Mouse (Mus musculus) forelimb bud, embryonic 11.5 days (tissue): Measurements from ENCODE around the gene Wdfy3.
"Not testable (repeated sequence)": the region's sequence is repeated elsewhere in the genome, so short reads cannot be mapped to it uniquely, and the experiment has no call there.

Experiments
- DNase-seq: peaks from one replicate; pipeline ENCODE4 v3.0.0-alpha.2; 2012; ENCODE audit warnings: low read depth, low spot score

The Wdfy3 gene

GRCm38 (mm10) chr5:101948641-101949040, 121.1 kb downstream of the Wdfy3 start:
- DNase-seq: no peak

GRCm38 (mm10) chr5:101945731-101946130, 124.0 kb downstream of the Wdfy3 start:
- no peak for DNase-seq

DNA sequence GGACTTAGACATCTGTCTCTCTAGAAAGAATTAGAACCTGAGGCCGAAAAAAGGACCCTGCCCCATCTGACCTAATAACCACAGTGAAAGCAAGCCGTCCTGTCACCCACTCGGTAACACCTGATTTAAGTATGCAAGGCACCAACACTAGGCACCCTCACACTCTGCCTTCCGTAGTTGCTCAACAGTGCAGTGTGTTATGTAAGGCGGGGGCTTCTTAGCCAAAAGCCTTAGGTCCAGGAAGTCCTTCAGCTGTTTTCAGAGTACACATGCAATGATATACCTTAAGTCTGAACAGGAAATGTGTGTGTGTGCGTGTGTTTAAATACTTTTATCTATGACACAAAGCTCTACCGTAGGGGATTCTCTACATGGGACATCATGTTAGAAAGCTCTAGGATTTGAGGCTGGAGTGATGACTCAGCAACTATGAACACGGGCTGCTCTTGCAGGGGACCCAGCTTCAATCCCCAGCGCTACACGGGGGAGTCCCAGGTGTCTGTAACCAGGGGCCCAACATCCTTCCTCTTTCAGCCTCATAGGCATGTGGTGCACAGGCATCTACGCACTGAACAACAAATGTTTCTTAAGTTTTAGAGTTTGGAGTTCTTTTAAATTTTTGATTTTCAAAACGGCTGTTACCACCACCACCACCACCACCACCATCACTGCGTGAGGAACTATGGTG, 131.7 kb downstream of the Wdfy3 start:
- no peak for DNase-seq

- no peak for DNase-seq
Measured at GRCm38 (mm10) chr5:101937362-101937761, 132.4 kb downstream of the Wdfy3 start.

DNA sequence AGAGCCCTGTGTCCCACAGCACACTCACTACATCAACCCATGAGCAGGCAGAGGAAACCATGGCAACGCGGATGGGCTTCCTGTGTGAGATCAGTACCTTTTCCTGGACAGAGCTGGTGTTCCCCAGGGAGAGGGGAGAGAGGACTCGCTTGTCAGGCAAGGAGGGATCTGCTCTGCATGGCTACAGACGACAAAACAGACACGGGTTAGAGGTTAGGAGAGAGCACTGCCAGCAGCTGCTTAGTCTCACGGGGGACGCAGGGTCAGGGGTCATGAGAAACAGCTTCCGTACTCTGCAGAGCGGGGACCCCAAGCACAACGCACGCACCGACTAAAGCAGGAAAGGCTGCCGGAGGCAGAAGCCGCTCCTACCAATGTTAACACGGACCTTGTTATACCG, 133.8 kb downstream of the Wdfy3 start:
- peak; percentile 3 for DNase-seq

DNA sequence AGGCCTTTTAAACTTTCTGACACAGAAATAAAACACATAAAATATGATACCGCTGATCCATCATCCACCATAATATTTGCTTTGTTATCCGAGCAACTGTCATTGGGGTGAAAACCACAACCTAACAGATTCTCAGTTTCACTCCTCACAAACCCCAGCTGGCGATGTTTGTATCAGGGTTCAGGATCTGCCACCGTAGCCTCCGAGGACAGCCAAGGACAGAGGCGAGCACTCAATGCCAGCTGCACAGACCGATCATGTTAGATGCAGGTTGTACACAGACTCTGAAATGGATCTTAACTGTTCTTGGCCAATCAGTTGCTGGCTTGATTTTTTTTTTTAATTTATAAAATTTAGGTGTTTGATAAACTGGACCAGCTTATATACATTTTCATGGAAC, 135.1 kb downstream of the Wdfy3 start:
- no peak for DNase-seq

DNA sequence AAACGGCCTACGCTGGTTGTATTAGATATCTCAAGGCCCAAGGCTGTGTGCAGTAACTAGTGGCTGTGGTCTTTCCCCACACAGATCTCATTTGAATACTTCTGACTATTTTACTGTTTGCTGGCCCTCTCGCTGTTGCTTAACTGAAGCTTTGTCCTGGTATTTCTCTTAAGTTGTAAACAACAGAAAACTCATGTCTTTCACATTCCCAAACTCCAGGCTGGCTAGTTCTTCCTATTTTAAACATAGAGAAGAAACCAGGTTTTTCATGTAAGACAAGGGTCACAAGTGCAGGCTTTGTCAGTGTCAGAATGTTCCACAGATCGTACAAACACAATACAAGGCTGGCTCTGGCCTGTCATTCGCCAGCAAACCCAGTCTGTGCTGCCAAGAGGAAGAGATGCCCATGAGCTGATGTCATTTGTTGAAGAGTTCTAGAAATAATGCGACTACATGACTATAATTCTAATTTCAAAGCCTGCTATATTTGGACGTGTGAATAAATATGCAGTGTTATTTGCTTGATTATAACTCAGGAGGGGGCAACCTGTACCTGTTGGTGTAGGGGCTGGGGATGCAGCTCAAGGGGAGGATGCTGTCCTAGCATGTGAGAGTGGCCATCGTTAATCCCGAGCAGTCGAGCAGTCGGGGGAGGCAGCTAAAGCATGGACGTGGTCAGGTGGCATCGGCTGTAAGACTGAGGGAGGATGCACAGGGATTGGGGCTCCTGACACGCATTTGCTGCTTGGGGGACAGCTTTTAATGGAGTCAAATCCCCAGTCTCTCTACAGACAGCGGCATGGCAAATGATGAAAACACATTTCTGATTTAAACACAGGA, 136.5 kb downstream of the Wdfy3 start:
- DNase-seq: no peak

DNA sequence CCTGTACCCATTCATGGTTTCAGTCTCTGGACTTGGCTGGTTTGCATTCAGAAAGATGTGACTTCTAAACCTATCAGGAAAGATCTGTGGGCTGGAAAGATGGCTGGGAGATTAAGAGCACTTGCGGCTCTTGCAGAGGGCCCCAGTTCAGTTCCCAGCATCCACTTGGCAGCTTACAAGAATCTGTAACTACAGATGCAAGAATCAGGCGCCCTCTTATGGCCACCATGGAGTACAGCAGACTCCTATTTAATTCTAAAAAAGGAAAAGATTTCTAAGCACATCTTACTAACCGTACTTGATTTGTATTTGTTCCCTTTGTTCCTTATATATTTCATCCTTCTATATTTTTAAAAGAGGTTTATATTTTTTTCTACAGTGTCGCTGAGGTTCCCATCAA, 137.7 kb downstream of the Wdfy3 start:
- DNase-seq: no peak

- DNase-seq: no peak
Measured at GRCm38 (mm10) chr5:101926311-101926710, 143.4 kb downstream of the Wdfy3 start.

DNA sequence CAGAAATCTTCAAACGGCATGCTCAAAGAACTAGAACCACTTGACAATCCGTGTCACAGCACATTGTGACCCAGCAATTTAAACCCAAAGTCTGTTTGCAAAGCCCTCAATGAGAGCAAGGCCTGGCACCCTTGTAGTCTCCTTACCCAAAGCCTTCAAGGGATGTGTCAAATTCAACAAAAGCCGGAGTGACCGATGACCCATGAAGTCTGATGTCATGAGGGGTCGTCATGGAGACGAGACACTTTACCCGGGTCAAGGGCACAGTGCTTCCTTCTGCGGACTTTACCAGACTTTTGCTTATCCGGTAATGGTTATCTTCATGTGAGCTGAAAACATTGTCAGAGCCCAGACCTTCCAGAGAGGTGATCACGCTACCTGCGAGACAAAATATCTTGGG, 146.0 kb downstream of the Wdfy3 start:
- DNase-seq: no peak

DNA sequence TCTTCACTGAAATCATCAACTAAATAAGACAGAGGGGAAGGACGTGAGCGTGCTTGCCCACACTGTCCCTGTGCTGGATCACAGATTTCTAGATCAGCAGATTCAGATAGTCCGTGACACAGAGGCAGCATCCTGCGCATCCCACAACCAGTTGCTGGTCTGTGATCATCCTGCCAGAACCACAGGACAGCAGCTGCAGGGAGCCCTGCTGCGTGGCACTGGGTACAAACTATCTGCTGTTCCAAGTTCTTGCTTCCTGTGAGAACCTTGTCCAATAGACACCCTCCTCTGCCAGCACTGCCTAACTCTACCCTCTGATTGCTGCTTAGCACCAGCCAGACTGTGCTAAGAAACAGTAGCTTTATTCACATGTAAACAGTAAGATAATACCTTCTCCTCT, 150.2 kb downstream of the Wdfy3 start:
- DNase-seq: no peak

GRCm38 (mm10) chr5:101909468-101909867, 160.3 kb downstream of the Wdfy3 start:
- DNase-seq: no peak

DNA sequence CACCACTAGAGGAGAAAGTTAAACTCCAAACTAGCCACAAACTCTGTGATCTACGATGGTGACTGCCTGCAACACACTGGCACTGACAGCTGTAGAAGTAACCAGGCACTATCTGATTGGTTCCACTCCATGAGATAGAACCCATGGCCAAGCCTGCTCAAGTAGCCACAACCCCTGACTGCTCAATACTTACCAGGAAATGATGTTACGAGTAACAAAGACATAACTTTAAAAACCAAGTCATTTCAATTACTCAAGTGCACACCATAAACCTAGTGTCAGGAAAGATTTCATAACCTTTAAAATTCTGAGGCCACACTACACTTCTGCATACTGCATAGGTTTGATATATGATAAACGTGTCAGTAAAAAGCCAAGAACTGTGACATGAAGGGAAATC, 164.1 kb downstream of the Wdfy3 start:
- DNase-seq: no peak

DNA sequence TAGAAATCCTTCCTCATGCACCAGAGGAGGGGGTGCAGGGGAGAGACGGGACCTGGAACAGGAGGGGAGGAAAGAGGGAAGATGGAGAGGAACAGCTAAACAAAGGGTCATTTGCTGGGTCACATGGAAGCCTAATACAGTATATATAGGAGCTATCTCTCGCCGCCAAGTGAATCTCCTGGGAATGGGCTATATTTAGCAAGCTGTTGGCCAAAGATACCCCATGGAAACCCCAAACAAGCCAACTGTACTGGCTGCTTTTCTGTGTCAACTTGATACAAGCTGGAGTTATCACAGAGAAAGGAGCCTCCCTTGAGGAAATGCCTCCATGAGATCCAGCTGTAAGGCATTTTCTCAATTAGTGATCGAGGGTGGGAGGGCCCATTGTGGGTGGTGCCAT, 164.9 kb downstream of the Wdfy3 start:
- DNase-seq: not testable (repeated sequence)

GRCm38 (mm10) chr5:101902686-101903085, 167.0 kb downstream of the Wdfy3 start:
- DNase-seq: no peak

DNA sequence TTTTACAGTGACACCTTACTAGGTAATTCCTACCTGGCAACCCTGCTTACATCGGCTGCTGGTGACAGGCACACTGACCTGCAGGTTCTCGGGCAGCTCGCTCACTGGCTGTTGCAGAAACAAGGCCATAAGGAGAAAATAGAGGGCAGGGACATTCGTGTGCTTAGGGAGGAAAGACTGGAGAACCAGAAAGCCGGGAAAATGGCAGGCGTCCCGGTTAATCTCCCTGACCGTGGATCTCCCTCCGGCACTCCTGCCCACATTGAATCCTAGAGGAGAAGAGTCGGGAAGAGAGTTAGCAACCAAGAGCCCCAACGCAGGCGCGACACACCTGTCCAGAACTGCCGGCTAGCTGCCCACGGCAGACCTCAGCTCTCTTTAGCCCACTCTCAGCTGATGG, 169.7 kb downstream of the Wdfy3 start:
- no peak for DNase-seq

DNA sequence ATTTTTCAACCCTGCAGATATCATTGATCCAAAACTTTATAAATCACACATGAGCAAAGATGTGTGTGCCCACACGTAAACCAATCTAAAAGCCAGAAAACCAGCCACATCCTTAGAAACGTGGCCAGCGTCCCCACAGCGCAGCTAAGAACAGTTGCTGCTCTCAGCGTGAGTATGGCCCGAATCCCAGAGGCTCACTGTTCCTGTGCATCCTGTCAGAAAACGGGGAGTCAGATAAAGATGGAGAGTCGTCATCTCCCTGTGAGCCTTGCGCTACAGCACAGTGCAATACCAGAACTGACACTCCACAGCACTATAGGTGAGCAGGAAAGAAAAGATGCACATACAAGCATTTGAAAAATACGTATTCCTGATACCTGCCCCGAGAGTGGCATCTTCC, 172.9 kb downstream of the Wdfy3 start:
- DNase-seq: no peak

GRCm38 (mm10) chr5:101895717-101896645, 173.7 kb downstream of the Wdfy3 start:
- DNase-seq: no peak

DNA sequence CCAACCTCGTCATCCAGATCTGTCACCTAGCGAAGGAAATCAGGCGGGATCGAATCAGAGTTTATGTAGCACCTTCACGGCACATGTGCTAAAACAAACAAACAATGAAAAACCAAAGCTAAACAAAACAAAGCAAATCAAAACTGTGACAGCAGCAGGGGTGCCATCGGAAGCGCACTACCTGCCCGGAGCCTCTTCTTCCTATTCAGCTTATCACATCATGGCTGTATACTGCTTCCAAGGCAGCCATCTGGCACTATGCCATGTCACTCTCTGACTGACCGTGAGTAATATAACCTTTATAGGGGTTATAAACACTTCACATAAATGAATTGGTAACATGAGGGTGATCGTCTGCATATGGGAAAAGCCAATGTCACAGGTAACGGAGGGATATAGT, 174.6 kb downstream of the Wdfy3 start:
- DNase-seq: no peak

GRCm38 (mm10) chr5:101893820-101894515, 175.8 kb downstream of the Wdfy3 start:
- DNase-seq: peak; percentile 19

GRCm38 (mm10) chr5:101891694-101892416, 177.9 kb downstream of the Wdfy3 start:
- DNase-seq: no peak
